Mouse (Mus musculus): ENCODE measurements around the gene Tbxa2r.

DNA sequence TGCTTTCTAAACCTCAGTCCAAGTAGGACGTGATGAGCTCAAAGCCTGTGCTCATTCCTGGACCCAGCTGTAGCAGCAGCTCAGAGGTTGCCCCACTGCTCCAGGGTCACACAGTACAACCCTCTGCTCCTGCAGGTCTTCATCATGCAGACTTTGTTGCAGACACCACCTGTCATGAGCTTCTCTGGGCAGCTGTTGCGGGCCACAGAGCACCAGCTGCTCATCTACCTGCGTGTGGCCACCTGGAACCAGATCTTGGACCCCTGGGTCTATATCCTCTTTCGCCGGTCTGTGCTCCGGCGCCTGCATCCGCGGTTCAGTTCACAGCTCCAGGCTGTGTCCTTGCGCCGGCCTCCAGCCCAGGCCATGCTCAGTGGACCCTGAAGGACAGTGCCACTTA, 5.8 kb downstream of the Tbxa2r start:
- TF ChIP-seq CTCF (IDR thresholded peaks at IDR 0.05; ENCODE audit: borderline replicate concordance, control insufficient read depth, extremely low read depth, insufficient read depth, low read length, poor library complexity): no peak
- no peak for TF ChIP-seq POLR2A (IDR thresholded peaks at IDR 0.05; ENCODE audit: control insufficient read depth, extremely low read depth, insufficient read depth, low read length, poor library complexity)

Measured in thymus, adult 2 months (tissue).